Mouse (Mus musculus) inflammation-experienced regulatory T-cells, adult 6 months (primary cell): ENCODE data around the gene Olfr655. TPM values are rescaled to one million over a fixed set of nuclear protein-coding genes. Genes with fewer than 3 reads are reported as not detected.

Experiments used
- ATAC-seq: one replicate; pipeline ENCODE4 v1.8.0; 2017
- polyA plus RNA-seq, 3 experiments: library from polyadenylated mRNA; unstranded; fragments of 100-300 nt; shearing (Covaris generic); gene quantifications; one replicate each; pipeline ENCODE4 v1.2.1; 2017

The Olfr655 gene
- polyA plus RNA-seq, result not detected

GRCm38 (mm10) chr7:104601679-104602078 lies at the start of gene Olfr655:
TSS of gene Olfr655 (minus strand) at chr7:104601779.
- ATAC-seq, result no peak

DNA sequence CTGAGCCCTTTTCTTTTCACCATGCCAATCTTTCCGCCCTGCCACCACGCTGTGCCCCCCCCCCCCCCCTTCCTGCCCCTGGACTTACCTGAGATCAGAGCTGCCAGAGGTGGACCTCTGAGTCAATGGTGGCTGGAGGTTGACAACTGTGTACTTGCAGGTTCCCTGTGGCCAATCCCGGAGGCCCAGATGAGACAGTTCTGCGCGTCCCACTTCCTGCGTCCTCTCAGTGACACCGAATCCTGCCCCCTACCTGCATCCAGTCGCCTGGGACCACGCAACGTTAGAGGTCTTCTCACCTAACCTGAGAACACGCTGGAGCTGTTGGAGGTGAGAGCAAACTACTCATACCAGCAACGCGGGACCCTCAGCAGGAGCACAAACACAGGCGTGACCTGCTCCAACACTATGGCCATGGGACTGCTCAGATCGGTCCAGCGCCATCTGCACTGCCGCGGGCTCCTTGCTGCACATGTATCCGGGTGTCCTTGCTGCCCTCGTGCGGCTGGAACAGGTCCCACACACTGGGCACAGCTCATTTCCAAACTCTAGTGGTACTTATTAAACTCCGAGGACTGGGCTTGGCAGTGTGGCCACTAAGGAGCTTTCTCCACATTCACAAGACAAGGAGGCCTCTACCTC lies 45.4 kb upstream of the Olfr655 start, which contains the start of gene Olfr658:
Gene Olfr658, minus strand, starts transcription at position 465 of the 642 bp plus-strand sequence.
- peak; percentile 93 for ATAC-seq

GRCm38 (mm10) chr7:104624494-104624893 lies 22.9 kb upstream of the Olfr655 start, which contains the start of gene Olfr657:
TSS of gene Olfr657 (plus strand) at chr7:104624794.
- ATAC-seq, result no peak

GRCm38 (mm10) chr7:104613655-104614054 lies 12.1 kb upstream of the Olfr655 start, which contains the start of gene Olfr656:
TSS of gene Olfr656 (plus strand) at chr7:104613955.
- no peak for ATAC-seq

DNA sequence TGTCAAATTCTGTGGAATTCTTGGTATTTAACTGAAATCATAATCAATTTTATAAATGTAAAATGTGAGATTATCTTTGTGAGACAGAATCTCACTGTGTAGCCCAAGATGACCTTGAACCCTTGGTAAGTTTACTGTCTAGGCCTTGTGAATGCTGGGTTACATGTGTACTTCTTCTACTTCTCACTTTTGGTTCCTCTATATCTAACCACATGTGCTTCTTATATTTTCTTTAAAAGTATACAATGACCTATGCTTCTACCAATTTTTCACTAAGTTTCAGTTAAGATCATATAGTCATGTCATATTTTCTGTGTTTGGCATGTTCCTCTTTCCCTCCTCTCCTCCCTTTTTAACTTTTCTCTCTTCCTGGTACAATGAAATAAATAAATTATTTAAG lies 3.1 kb upstream of the Olfr655 start:
- ATAC-seq, result no peak

DNA sequence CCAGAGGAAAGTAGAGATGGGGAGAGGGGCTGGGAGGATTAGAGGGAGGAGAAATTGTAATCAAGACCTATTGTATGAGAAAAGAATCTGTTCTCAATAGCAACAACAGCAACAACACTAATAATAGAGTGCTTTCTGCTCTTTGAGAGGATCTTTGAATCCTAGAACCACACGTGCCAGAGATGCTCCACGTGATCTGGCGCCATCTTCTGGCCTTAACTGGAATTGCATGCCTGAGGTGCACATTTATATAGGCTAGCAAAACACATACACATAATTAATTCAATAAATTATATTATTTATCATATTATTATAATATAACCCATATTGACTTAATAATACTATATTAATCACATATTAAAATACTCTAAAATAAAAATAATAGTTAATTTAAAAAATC lies 1.6 kb upstream of the Olfr655 start:
- ATAC-seq, result peak; percentile 72

GRCm38 (mm10) chr7:104588274-104588673 lies 13.3 kb downstream of the Olfr655 start:
- no peak for ATAC-seq

GRCm38 (mm10) chr7:104586725-104587124 lies 14.9 kb downstream of the Olfr655 start, which contains the start of gene Olfr654:
TSS of gene Olfr654 (plus strand) at chr7:104587025.
- ATAC-seq, result no peak

DNA sequence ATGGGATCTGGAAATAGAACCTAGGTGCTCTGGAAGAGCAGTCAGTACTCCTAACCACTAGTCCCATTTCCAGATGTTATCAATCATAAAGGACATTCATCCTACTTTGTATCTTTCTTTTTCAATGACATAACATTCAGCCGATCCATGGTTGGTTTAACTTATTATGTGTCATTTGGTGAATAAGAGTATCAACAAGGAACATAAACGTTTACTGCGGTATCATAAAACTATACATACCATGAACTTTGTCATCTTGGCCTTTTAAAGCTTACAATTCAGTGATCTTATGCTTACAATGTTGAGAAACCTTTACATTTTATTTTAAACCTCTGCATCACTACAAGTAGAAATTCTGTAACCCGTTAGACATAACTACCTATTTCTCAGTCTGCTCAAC lies 20.1 kb downstream of the Olfr655 start:
- no peak for ATAC-seq

DNA sequence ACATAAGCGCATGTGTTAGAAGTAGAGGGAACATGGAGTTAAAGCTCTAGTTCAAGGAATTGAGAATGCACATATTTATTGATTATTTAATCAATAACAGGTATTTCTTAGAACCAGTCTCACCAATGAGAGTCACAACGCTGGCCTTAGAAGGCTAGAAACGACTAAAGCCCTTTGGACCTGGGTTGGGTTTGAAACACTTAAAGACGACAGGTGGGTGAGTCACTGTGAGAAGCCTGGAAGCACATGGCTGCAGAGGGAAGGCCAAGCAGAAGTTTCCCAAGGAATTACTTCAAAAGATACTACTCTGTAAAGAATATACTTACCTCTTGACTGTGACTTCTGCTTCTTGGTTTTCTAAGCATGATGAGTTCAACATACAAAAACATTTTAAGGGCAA lies 20.7 kb downstream of the Olfr655 start:
- ATAC-seq, result no peak

DNA sequence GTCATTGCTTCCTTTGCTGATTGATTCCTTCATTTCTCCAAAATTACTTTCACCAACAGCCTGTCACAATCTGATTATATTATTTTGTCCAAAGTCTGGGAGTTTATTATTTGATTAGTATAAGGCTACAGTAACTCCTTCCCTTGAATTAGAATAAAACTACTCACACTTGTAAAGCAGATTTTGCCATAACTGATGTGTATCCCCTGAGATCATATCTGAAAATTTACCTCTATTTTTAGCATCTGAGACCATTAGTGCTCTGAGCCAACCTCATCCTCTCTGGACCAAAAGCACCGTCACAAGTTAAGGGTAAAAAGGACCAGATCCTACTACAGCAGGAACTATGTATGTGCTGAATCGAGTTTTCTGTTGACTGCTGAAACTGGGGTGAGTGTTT lies 24.6 kb downstream of the Olfr655 start, which contains the start of gene Olfr653:
Gene Olfr653, plus strand, starts transcription at position 301 of the 400 bp plus-strand sequence.
- ATAC-seq, result no peak

GRCm38 (mm10) chr7:104560601-104561000 lies 41.0 kb downstream of the Olfr655 start, which contains the start of gene Olfr652:
TSS of gene Olfr652 (plus strand) at chr7:104560901.
- no peak for ATAC-seq

DNA sequence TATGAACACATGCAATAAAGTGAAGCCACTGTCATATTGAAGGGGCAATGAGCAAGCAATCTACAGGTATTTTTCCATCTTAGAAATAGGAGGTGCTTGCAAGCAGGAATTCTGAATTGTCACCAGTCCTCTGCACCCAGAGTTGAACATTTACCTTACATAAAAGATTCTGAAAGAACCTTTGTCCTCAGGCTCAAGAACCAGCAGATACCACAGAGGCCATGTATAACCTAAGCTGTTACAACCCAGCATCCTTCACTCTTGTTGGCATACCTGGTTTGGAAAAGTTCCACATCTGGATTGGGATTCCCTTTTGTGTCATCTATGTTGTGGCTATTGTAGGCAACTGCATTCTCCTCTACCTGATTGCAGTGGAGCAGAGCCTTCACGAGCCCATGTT lies 48.9 kb downstream of the Olfr655 start:
- ATAC-seq, result no peak

GRCm38 (mm10) chr7:104549833-104550232 lies 51.7 kb downstream of the Olfr655 start, which contains the start of gene Olfr651:
TSS of gene Olfr651 (plus strand) at chr7:104550133.
- ATAC-seq, result no peak

Other genes with a start within 250 kb of the Olfr655 start
- gene Trim12c, start 248.4 kb downstream of the Olfr655 start, polyA plus RNA-seq, result 10 to 100 TPM; 14.6 to 21.1 (median 15.5) TPM
- 1 to 10 TPM in 1 of 3 experiments, under 1 TPM in 2; 0.35 to 1.1 (median 0.69) TPM for gene Trim30b, start 231.9 kb downstream of the Olfr655 start, polyA plus RNA-seq
- under 1 TPM; 0.21 to 0.33 (median 0.32) TPM for gene Trim30c, start 200.9 kb downstream of the Olfr655 start, polyA plus RNA-seq
- gene Trim30a, start 136.6 kb downstream of the Olfr655 start, polyA plus RNA-seq, result 10 to 100 TPM; 72.9 to 76.3 (median 75.4) TPM
- gene Trim30d, start 93.9 kb downstream of the Olfr655 start, polyA plus RNA-seq, result 10 to 100 TPM; 24.8 to 39.3 (median 34.8) TPM
- gene Olfr651, start 51.6 kb downstream of the Olfr655 start, polyA plus RNA-seq, result not detected
- gene Olfr652, start 40.9 kb downstream of the Olfr655 start, polyA plus RNA-seq, result under 1 TPM in 1 of 3 experiments, not detected in 2; 0.13 TPM
- not detected for gene Olfr653, start 24.5 kb downstream of the Olfr655 start, polyA plus RNA-seq
- not detected for gene Olfr654, start 14.8 kb downstream of the Olfr655 start, polyA plus RNA-seq
- not detected for gene Olfr656, start 12.2 kb upstream of the Olfr655 start, polyA plus RNA-seq
- under 1 TPM in 1 of 3 experiments, not detected in 2; 0.39 TPM for gene Olfr657, start 23.0 kb upstream of the Olfr655 start, polyA plus RNA-seq
- not detected for gene Olfr658, start 45.5 kb upstream of the Olfr655 start, polyA plus RNA-seq
- not detected for gene Olfr659, start 65.0 kb upstream of the Olfr655 start, polyA plus RNA-seq
- gene Olfr661, start 84.7 kb upstream of the Olfr655 start, polyA plus RNA-seq, result not detected
- not detected for gene Usp17le, start 175.7 kb upstream of the Olfr655 start, polyA plus RNA-seq
- not detected for gene Usp17lb, start 240.8 kb upstream of the Olfr655 start, polyA plus RNA-seq